Mouse (Mus musculus): ENCODE data around the gene Prpf6.

The Prpf6 gene

DNA sequence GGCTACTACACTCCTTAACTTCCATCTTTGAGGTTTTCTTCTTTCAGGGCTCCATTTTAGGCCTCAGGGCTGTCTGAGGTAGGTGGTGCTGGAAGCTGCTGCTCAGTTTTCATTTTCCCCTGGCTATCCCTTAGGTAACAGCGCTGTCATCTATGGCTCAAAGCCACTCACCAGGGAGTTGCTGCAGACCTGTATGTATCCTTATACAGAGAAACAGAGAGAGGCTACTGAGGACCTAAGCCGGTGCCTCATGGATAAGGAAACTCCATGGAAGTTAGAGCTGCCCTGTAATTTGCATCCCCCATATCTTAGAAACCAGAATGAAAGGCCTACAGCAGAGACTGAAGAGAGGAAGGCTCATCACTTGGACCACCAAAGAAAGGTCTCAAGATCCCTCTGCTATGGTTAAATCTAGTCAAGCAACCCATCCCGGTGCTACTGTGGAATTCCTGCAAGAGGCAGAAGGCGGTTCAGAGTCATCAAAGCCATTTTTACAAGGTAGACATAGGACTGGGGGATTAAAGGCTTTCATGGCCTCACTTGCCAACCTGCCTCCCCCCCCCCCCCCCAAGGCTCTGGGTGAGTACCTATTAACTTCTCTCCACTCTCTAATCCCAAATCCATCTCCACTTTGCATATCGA is 11.4 kb upstream of the Prpf6 start:
- DNase-seq = no peak

DNA sequence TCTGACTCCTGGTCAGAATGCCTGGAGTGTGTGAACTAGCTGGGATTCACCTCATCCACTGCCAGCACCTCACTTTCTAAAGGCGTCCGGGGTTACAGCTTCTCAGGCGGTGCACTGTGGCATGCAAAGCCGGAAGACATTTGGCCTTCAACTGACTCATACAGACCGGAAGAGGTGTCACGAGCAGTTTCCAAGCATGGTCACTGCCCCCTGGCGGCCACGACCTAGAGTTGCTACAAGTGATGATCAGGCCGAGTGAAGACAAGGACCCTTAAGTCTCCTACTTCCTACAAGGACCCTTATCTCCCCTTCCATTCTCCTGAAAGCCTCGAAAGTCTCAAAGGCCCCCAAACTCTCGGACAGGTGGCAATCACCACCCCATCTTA is 10.7 kb upstream of the Prpf6 start:
- DNase-seq = peak; percentile 89

DNA sequence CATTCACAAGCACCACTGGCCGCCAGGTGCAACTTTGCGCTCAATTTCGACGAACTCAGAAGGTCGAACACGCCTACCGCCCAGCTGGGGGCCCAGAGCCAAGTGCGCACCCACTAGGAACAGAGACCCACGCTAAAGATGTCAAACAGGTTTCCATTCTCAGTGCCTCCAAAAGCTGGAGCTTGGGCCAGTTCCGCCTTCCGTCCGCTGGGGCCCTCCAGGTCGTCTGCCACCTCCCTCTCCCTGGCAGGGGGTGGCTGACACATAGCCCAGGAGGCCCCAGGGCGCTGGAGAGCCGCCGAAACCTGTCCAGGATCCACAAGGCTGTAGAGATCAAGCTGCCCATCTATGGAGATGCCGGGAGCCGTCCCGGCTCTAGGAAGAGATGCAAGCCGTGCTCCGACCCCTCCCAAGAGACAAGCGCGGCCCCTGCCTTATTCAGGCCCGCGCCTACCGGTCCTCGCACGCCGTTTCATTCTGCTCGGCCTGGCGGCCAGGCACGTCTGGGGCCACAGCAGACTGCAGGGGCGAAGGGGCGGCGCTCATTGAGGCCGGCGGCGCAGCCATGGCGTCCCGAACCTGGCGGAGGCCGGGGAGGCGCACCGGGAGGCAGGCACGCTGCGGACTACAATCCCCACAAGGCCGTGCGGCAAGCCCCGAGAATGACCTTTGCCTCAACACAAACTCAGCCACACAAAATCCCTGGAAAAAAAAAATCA is 10.1 kb upstream of the Prpf6 start:
- peak; percentile 92 to 94 for DNase-seq

GRCm38 (mm10) chr2:181582358-181582757 is 9.3 kb upstream of the Prpf6 start:
- DNase-seq = peak in 1 of 2 experiments; percentile 15

- DNase-seq = peak in 1 of 2 experiments; percentile 19
Measured at GRCm38 (mm10) chr2:181582939-181583338, 8.7 kb upstream of the Prpf6 start.

DNA sequence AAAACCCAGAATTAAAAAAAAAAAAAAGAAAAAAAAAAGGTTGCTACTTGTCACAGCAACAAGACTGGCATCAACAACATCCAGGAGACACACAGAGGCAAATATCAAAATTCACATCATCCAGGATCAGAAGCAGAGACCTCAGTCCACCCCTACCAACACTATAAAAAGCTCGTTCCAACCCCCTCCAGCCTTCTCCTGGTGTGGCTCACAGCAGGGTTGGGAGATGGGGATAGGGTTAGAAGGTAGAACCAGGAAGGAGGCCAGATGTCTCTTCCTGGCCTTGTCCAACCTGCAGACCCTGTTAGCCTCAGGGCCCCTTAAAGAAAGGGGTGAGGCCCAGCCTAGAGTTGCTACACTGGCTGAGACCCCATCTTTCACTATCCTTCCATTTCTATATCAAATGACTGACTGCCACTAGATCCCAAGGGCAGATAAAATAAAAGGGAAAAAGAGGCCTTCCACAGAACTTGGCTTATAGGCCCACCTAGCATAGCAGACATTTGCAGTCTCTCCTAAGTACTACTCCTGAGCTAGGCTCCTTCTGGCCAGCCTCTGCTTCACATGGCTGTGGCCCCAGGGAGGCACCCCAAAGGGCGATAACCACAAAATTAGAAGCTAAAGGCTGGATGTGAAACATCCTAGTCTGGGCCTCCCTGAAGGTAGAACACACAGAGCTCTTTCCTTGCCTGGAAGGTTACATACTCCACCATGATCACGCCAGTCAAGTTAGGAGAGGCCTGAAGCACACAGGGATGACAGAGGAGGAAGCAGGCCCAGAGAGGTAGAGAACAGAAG is 8.0 kb upstream of the Prpf6 start:
- no peak for DNase-seq

DNA sequence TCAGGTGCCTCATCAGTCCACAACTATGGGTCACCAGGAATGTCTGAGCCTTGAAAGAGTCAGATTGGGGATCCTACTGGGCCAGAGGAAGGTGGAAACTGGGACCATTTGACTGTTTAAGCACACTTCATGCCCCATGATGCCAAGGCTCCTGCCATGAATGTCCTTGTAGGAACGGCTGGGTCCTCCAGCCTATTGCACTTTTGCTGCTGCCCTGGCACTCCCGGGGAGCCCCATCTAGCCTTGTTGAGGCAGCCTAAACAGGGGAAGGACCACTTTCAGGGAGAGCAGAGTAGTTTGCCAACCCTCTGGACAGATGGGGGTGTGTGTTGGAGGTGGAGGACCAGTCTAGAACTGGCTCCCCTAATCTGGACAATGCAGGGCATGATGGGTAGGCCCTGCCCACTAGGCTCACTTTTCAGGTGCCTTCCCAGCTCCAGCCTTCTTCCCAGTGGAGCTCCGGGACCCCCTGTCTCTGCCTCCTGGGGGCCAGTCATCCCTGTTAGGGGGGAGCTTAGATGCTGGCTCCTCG is 7.2 kb upstream of the Prpf6 start, which contains the start of gene Uckl1:
Gene Uckl1 (minus strand): TSS at position 482 of the 532 bp plus-strand sequence.
- no peak for DNase-seq

- no peak for DNase-seq
Measured at GRCm38 (mm10) chr2:181585506-181585905, 6.2 kb upstream of the Prpf6 start.

DNA sequence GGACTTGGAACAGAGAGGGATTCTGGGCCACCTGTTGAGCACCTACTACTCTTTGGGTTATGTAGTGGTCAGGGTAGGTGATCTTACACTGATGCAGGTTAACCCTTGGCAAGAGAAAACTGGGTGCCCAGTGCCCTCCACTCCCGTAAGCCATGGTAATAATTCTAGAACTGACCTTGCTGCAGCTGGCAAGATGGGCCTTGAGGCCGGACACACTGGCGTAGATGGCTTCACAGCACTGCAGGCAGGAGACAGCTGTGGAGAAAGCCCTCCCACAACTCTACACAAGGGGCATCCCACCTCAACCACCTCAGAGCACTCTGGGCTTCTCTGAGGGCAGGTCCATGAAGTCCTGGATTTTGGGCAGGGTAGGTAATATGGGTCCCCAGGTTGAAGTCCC is 5.5 kb upstream of the Prpf6 start:
- DNase-seq = no peak

- peak in 1 of 2 experiments; percentile 33 for DNase-seq
Measured at GRCm38 (mm10) chr2:181587796-181588195, 3.9 kb upstream of the Prpf6 start.

DNA sequence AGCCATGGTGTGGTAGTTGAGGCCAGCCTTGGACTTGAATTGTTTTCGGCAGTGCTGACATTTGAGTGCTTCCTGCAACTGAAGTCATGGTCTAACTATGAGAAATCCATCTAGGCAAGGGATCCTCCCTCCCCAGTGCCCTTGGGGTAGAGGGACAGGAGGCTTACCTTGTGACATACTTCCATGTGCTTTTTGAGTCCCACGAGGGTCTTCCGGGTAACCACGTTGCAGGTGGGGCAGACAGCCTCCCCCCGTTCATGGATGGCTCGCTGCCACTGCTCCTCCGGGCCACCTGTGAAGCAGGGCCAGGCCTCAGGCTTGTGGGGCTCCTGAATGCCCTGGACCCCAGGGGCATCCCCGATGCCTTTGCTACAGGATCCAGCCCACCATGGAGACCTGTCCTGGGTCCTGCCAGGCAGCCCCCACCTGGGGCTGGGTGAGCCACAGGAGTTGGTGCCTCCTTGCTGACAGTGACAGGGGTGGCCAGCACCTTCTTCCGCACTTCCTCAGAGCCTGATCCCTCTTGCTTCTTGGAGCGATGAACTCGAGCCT is 3.4 kb upstream of the Prpf6 start:
- no peak for DNase-seq

DNA sequence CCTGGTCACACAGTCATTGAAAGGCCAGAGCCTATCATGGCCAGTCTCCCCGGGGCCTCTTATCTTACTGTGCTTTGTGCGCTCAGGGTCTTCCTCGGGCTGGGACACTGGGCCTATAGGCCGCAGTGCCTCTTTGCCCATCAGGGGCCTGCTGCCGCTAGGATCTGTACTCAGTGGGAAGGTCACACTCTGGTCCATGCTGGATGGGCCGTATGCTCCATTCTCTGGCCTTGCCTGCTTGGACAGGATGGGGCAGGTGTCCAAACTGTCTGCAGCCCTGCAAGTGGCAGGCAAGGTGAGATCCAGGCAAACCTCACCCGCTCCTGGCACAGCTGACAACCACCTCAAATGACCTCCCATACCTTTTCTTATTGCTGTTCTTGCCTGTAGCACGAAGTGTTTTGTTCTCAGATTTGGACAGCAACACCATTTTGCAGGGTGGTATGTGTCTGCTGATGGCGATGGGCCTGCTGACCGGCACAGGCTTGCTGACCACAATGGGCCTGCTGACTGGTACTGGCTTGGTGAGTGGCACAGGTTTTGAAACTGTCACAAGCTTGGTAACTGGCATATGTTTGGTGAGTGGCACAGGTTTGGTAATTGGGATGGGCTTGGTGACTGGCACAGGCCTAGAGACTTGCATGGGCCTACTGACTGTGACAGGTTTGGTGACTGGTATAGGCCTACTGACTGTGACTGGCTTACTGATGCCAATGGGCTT is 2.5 kb upstream of the Prpf6 start:
- no peak for DNase-seq

GRCm38 (mm10) chr2:181589732-181590105 is 1.9 kb upstream of the Prpf6 start:
- no peak for DNase-seq

DNA sequence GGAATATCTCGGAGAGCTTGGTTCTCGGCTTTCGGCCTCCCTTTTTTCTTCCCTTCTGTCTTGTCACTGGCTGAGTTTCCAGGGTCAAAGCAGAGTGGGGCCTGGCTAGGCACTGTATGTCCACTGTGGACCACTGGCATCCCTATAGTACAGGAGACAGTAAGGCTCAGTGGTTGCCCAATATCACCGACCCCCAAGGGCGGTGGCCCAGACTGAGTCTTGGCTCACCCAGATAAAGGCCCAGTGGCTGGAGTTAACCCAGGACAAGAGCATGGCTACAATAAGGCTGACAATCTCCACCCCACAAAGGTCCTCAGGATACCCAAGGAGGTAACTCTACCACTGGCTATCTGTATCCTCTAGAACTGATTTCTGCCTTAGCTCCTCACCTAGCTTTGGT is 1.2 kb upstream of the Prpf6 start:
- no peak for DNase-seq

DNA sequence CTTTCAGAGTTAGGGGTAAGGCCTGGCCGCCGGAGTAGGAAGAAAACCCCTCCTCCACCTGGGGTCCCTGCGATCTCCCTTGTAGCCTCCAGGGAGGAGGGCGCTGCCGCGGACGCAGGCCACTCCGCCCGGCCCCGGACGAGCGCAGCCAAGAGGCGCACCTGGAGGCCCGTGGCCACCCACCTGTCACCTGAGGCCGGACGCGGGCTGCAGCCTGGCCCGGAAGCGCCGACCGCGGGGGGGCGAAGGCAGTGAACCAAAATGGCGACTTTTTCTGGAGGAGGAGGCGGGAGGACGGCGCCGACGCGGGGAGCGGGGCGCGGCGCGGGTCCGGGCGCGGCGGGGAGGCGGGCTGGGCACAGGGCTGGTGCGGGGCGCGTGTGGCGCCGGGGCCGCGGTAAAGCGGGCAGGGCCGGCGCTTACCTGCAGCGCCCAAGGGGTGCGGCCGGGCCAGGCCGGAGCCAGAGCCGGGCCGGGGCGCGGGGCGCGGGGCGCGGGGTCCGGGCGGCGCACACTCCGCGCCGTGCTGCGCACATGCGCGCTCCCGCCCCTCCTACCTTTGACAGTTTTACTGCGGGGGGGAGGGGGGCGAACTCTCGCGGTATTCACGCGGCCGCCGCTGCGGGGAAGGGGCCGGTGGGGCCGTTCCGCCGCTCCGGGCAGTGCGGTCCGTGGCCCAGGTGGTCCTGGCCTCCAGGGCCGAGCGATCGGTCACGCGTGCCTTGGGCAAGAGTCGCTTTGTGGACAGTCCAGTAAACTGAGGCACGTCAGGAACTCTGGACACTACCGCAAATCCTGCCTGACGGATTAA is 768 bp downstream of the Prpf6 start, which contains the start of gene Zfp512b:
Gene Zfp512b (minus strand): TSS at position 573 of the 811 bp plus-strand sequence.
- peak; percentile 55 to 84 for DNase-seq

DNA sequence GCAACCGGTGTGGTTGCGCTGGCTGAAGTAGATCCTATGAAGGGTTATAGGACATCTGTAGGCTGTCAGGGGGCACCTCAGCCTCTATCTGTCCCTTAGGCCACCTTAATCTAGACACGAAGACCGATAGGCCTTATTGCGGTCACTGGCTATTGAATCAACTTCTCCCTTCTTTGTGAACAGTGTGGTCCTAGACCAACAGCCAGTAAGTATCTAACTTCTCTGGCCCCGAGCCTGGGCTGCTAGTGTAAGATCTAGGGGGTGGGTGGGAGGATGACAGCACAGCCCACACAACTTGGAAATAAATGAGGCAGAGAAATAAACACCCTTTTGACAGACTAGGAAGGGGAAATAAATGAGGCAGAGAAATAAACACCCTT is 1.4 kb downstream of the Prpf6 start:
- no peak for DNase-seq

- no peak for DNase-seq
Measured at GRCm38 (mm10) chr2:181593937-181594336, 2.3 kb downstream of the Prpf6 start.

GRCm38 (mm10) chr2:181594946-181595696 is 3.5 kb downstream of the Prpf6 start:
- peak; percentile 67 to 72 for DNase-seq

DNA sequence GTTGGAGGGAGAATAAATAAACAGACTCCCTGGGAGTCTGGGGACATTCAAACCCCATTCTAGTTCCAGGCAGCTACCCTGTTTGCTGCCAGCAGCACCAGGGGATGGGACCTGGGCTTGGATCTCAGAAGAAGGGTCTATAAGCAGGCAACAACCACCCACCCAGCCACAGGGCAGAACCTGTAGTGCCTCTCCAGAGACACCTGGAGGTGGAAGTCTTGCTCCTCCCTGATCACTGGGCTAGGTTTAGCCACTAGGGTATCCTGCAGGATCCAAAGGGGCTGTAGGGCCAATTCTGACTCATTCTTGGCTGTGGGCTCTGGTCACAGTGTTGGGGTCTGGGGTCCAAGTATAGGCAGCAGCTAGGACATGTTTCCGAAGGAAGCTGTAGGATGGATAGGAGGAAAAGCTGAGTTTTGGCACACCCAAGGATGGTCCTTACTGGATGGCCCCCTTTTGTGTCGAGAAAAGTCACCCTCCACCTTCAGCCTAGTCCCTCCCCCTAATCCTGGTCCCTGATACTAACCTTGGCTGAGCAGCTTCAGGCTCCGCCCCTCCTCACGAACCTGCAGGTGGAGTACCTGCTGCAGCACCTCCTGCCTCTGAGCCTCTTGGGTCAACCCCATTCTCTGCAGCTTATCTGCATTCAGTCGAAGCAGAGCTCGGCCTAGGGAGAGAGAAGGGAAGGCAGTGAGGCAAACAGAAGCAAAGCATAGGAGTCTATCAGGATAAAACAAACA is 4.7 kb downstream of the Prpf6 start:
- no peak for DNase-seq

Measured in kidney, postnatal 36 days (tissue).